Mouse (Mus musculus): ENCODE measurements at regions not wholly inside any gene's neighbourhood (a gene's known extent, or its start where the extent isn't known, plus 50 kb on each side); places are given as distances from the start of the nearest gene placed in this dataset.

DNA sequence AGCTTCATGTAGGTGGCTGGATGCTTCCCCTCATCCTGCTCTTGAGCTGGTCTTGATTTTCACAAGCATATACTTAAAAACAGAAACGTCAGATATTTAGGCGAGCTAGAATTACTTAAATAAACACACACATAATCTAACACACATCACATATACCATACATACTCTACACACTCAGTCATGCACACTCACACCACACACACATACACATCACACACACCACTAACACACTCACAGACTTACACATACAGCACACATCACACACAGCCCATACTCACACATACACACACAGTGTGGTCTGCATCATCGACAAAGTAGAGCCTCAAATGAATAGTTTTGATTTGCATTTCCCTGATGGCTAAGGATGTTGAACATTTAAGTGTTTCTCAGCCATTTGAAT lies 116.9 kb downstream of the Spry2 start:
- DNase-seq: no peak

DNA sequence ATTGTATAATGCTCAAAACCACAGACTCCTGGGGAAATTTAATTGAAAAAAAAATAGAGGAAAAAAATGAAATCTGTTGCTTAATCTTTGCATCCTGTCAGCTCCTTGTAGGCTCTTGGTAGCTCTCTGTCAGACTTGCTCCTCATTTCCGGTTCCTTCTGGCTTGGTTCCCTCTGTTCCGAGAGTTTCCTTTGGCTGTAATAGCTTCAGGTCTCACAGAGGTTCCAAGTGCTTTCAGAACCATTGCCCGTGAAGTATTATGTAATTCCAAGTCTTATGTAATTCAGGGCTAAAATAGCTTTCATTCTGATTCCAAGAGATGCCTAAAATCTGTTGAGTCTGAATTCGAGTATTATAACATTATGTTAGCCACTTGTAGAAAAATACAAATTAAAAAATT lies 117.3 kb downstream of the Spry2 start:
- no peak for DNase-seq

DNA sequence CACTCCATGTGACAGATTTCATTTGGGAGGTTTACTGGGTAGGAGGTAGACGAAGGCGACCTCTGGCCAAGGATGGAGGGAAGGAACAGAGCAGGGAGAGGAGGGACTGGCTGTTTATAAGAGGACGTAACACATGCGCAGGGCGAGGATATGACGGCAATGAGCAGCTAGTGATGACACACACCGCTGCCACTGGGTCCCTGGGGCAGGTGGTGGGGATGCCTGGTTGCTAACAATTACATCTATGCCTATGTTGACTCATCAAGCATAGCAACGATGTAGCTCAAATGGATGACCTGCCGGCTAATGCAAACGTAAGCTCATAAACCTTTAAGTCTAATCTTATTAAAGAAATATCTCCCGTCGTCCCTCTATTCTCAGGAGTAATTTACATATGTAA lies 122.9 kb downstream of the Spry2 start:
- DNase-seq: no peak

DNA sequence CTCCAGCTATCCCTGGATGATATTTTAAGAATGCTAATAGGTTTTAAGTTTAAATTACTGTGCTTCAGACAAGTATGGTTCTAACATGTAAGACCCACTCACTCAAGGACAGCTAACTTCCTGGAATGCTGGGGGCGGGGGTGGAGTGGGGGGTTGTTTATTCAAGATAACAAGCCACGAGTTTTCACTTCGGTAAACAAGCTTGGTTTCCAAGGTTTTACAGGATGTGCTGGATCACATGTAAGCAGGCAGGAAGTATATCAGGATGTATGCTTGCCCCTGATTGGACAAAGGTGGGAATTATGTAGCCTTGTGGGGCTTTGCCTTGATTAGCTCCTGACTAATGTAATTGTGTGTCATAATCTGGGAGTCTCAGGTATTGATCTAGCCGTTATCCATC lies 129.5 kb downstream of the Spry2 start:
- DNase-seq: no peak

DNA sequence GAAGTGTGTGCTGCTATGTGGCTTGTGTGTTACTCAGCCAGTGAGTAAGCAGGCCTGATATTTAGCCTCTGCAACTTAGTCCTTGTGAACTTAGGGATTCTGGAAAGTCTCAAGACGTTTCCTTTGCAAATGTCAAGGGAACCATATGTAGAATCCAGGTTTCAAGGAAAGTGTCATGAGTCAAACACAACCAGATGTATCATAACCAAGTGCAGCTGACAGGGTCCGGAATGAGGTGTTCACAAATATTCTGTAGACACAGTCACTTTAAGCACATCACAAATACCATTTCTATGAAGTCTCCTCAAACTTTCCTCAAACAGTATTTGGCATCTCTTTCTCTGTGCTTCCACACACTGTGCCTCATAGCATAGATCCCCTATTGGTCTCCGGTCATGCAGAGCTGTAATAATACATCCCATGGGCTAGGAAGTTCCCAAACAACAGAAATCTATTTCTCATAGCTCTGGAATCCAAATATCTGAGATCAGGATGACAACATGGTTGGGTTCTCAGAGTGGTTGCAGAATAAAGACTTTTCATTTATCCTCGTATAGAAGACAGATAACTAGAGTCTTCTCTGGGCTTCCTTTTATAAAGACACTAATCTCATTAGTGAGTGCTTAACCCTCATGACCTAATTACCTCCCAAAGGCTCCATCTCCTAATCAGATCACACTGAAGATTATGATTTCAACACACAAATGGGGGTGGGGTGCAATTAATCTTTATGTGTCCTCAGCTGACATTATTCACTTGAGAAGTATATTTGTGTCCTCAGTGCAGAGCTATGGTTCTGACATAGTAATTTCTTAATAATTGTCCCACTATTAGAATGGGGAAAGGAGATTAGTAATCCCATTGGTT lies 143.9 kb downstream of the Spry2 start:
- no peak for DNase-seq

DNA sequence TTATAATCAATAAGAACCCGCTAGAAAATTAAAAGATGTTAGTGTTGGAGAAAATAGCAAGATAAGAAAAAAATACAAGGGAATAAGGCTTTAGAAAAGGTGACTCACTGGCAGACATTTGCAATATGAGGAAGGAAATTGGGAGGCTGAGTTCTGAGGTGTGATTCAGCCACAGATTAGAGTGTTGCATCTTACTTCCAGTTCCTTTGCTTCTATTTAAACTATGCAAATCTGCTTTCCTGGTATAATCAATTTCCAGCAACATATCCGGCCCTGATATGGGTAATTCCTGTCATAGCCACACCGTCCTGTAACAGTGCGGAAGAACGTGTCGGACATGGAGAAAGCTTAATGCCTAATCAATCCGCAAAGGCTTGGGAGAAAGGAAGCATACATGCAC lies 144.9 kb downstream of the Spry2 start:
- no peak for DNase-seq

DNA sequence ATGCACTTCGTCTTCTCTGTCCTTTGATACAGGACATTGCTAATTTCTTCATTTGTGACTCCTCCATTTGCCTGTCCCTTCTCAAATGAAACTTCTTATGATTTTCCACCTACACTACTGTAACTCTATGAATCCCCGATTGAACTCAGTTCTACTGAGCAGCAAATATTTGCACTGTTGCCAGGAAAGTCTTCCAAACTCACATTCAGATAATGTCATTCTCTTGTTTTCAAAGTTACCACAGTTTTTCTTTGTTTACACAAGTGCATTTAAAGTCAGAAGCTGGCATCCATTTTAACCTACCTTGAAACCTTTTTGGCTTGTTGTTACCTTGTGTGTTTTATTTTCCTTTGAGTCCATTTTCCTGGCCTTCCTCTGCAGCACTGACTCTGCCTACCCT lies 152.0 kb downstream of the Spry2 start:
- DNase-seq: no peak

DNA sequence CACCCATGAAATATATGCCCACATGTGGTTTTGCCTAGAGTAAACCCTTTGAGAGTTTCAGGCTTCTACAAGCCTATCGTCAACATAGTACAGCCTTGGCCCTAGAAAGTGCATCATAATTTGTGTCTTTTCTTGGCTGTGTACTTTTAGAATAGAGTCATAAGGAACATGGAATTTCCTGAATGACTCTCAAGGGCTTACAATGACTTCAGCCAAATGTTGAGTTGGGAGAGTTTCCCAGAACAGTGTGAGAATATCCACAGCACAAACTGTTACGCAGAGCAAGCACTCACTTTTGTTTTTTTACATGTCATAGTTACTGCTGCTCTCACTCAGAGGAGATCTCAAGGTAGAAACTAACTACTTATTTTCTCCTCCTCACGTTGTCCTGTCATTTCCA lies 152.5 kb downstream of the Spry2 start:
- no peak for DNase-seq

DNA sequence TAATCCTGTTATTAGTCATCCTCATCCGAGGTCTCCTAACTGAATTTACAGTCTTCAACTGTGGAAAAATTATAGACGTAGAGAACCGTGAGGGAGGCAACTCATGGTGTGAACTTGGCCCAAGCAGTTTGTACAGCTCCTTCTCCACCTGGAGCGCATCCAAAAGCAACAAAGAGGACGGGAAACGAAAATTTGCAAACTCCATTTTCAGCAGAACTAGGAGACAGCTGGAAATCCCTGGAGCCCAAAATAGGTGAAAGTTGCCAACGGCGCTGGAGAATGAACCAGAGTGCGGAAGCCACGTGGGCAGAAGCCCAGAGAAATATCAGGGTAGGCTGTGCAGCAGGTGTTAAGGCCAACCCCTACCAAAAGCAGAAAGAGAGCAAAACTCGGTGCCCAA lies 155.7 kb downstream of the Spry2 start:
- DNase-seq: no peak

DNA sequence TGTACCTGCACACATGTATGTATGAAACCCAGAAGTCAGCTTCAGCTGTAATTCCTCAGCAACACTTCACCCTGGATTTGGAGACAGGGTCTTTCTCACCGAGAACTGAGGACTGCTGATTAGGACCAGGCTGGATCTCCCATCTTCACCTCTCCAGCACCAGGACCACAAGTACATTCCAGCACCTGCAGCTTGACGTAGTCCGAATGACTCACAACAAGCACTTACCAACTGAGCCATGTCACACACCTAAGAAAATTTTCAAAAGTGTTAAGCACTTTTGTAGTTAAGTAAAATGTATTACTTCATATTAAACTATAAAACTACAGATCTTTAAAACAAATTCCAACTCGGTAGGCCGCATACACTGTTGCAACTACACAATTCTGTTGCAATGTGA lies 158.1 kb downstream of the Spry2 start:
- no peak for DNase-seq

DNA sequence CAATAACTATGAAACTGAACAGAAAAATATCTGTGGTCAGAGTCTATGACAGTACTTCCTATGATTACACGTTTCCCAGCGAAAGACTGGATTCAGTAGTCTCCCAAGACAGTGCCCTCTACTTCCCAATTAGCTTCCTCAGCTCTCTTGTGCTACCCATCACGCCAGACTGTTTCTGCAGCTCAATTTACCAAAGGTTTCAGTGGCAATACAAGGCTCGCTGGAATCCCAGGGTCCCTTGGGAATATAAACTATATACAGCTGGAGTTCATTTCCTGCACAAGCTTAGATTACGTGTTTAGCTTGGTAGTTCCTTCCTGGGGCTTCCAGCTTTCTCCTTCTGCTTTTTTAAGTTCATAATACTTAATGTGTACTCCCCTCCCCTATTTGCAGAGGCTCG lies 160.3 kb downstream of the Spry2 start:
- DNase-seq: no peak

DNA sequence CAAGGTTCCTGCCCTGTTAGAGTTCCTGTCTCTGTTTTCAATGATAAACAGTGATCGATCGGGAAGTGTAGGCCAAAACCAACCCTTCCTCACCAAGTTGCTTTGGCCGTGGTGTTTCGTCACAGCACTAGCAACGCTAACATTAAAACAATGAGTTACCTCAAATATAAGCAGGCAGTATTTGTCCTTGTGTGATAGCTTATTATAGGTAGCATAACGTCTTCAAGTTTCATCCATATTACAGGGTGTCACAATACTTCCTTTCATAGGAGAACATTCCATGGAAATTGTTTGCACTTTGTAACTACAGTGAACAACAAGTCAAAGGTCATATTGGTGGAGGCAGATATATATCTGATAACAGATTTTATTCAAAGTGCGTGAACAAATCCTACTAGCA lies 162.3 kb downstream of the Spry2 start:
- DNase-seq: no peak

DNA sequence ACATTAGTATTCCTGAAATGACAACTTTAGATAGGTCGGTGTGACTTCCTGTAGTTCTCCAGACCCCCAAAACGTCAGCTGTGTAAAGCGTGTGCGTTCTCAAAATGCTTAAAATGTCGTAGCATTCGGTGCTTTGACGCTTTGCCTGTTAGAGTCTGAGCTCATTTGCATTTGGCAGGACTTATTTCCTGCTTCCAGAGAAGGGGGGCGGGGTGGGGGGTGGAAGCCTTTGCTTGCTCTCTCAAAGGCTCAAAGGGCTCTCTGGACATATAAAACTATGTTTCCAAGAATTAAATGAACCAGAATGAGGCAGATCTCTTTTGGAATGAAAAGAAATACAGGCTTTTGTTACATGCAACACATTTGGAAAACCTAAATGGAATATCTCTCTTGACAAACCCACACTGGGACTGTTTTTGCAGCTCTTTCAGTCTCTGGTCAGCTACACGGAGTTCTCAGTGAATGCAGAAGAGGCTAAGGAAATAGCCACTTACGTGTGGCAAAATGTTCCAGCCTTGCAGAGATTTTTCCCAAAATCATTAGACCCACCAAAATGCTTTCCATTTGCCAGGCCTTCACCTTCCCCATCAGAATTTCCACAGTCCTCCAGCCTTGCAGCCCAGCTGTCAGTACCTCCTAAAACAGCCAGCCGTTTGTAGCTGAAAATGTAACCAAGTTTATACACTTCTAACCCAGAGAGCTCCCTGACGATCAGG lies 163.4 kb downstream of the Spry2 start:
- DNase-seq: peak; percentile 61

DNA sequence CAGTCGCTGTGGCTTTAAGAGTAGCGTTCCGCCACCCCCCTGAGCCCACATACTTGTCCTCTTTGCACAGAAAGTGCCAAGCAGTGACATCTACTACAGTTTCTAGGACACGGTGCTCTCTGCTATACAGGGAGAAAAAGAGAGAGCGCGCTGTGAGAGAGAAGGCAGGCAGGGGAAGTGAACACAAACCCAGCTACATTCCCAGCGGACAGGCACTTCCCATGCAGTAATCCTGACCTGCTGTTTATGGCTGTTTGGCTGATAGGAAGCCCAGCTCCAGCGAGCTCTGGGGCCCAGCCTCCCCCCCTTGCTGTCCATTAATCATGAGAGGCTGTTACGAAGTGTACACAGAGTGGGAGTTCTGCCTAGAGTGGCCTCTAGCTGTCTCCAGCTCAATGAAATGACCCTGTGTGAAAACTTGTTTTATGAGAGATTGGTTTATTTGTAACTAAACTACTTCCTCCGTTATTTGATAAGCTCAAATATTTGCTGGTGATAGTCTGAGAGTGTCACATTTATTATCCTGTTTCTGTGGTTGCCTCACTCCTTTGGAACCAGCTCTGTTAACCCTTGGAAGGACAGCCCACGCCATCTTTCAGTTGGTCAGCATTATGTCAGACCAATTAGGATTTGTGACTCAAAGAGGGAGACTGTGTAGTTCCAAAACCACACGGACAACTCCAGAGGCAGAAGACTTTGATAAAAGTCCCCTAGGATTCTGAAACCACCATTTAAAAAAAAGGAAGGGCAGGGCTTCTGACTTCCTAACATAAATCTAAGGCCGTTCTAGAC lies 164.2 kb downstream of the Spry2 start:
- DNase-seq: peak; percentile 69

DNA sequence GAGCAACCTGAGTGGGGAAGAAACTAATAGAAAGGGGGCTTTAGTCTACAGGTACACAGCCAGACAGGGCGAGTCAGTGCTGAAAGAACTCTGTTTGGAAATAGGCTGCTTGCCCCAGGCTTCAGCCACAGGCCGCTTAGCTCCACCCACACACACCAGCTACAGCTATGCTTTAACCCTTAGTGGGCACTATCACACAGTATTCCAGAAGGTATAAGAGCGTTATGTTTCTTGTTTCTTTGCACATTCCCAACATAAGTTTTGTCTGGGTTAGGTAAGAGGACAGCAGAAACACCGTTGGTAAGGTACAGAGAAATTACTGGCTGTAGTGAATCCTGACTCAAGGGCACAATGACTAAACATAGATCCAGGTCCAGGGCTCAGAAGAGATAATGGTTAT lies 165.8 kb downstream of the Spry2 start:
- DNase-seq: peak; percentile 30

DNA sequence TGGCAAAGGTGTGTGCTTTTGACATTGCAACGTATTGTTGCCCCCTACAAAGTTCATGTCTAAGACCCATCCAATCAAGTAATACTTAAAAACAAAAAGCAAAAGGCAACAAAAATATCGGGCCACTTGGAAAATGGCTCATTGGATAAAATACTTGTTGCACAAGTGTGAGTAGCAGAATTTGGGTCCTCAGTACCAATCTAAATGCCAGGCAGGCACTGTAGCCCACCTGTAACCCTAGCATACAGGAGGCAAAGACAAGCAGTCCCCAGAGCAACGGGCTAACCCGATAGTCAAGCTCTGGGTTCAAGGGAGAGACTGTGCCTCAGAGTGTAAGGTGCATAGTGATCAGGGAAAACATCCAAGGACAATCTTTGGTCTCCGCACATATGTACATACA lies 167.8 kb downstream of the Spry2 start:
- no peak for DNase-seq

DNA sequence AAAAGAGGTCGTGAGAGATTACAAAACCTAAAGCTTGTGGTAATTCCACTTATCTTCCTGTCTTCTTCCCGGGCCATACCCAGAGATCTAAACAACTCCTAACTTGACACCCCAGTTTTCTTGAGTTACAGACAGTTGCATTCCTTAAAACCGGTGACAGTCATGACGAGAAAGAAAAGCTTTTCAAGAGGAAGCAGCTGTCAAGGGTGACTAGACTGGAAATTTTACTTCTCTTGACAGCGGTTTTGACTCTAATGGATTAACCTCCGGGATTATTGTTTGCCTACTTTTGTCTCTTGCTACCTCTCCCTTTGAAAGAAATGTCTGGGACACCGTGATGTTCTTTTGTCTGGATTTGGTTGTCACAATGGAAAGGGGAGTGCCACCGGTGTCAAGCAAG lies 170.9 kb downstream of the Spry2 start:
- DNase-seq: no peak

DNA sequence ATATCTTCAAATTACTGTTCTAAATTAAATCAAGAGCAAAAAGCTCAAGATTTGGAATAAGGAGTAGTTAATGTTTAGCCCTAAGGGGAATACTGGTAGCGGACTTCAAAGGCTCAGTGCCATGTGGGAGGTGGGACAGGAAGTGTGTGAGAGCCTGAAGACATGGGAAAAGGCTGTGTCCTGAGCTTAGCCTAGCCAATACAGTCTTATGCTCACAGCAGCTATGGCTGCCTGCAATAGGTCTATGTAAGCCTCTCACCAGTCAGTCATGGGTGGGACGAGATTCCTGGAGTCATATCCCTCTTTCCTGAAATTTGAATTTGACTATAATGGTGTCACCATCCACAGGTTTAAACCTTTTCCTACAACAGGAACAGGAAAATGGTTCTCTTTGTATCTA lies 173.7 kb downstream of the Spry2 start:
- no peak for DNase-seq

DNA sequence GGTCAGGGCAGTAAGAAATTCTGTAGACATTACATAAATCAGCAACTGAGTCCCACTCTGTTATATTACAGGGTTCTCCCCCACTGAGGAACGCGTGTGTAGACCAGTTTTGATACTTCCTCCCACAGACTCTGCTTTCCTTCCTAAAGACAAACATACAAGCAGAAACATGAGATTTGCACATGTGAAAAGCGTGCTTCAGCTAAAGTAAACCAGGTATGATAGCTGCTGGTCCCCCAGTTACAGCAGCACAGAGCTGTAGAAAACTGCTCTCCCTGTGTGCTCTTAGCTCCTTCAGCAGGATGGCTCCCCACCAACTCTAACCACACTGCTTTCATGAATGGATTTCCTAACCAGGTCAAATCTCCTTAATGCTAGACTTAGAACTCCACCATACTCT lies 175.0 kb downstream of the Spry2 start:
- no peak for DNase-seq

DNA sequence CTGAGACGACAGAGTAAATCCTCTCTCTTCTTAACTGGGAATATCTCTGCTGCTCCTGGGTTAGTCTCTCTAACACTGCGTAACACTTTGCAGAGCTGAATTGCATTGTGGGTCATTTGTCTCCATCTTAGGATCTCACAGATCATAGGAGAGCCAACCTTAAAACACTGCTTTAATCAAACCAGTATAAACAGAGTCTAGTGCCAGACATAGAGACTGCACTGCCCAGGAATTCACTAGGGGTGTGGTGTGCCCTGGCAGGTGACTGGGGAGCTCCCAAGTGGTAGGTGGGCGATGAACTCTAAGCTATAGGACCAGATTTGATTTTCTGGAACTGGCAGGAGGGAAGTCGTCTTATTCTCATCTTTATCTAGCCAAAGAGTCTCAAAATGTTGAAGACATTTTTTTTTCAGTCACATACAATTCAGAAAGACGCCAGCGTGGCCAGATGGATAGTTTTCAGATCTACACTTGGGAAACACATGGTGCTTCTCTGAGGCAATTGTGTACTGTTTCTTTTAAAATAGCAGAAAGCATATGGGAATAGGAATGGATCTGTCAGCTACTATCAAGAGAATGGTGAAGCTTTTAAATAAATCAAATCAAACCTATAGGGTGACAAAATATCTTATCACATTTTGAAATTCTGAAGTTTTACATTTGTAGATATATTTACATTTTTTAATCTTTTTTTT lies 175.7 kb downstream of the Spry2 start:
- DNase-seq: no peak

DNA sequence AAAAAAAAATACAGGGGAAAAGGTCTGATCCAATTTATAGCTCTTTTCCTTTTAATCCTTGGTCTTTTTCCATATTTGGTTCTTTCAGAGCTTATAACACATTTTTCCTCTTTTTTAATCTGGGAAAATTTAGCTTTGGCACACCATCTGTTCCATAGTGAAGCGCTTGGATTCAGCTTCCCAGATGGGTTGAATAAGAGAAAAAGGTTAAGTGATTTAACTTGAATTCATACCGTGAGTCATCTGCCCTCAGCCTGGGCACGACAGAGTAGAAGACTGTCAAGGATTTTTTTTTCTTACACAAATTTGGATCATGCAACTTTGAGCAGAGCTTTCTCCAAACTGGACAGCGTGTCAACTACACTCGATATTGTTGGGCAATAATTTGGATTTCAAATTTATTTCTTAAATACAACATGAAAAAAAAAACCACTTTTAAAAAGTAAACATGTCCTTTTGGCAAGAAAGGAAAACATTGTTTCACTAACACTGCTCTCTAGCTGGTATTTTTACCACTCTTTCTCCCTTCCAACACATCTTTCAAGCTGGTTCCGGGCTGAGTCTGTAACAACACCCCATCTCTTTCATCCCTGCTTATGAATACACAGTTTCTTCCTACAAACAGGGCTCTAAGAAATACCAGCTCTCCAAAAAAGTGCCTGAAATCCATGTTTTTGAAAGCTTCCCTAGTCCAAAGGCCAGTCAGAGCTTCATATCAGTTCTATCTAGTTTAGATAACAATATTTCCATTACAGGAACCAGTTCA lies 177.8 kb downstream of the Spry2 start:
- DNase-seq: no peak

DNA sequence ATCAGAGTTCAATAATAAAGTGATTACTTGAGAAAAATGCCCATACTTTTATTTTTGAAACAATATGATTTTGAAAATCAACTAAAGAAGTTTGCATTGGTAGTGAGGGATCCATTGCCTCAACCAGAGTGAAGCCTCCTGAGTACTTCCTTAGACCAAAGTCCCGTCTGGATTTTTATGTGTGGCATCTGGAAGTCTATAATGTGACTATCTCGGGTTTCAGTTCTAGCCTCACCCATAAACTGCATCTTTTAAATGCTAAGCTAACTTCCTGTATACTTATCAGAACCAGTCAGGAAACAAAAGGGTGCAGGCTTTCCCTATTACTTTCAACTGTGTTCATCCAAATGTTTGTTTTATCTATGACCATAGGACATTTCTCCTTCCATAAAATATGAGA lies 178.8 kb downstream of the Spry2 start:
- DNase-seq: no peak

All from thymus, postnatal 14 days (tissue).